Mouse (Mus musculus) thymus, adult 2 months (tissue): ENCODE measurements around the gene Flg. TPM values are rescaled to one million over a fixed set of nuclear protein-coding genes. Genes with fewer than 3 reads are reported as not detected.

Experiments
- DNase-seq: peaks from one replicate; pipeline ENCODE4 v3.0.0; 2021
- H3K27ac ChIP-seq: fragments of 200-500 bp; 2 replicates; pipeline ENCODE4 v1.5.1; 2012; ENCODE audit warnings: low read length, control low read depth; ENCODE audit not compliant: control insufficient read depth, insufficient read depth
- H3K27me3 ChIP-seq: fragments of 200-500 bp; 2 replicates; pipeline ENCODE4 v1.6.1; 2012; ENCODE audit warnings: mild to moderate bottlenecking, low read length, moderate library complexity, mixed read lengths; ENCODE audit not compliant: control insufficient read depth, insufficient read depth
- H3K36me3 ChIP-seq: fragments of 200-500 bp; 2 replicates; pipeline ENCODE4 v1.6.1; 2012; ENCODE audit warnings: mild to moderate bottlenecking, low read length, moderate library complexity; ENCODE audit not compliant: control insufficient read depth, insufficient read depth
- H3K4me1 ChIP-seq: fragments of 200-500 bp; replicated peaks from 2 replicates; pipeline ENCODE4 v1.6.1; 2012; ENCODE audit warnings: low read length; ENCODE audit not compliant: control insufficient read depth, insufficient read depth
- H3K4me3 ChIP-seq: fragments of 200-500 bp; 2 replicates; pipeline ENCODE4 v1.5.1; 2012; ENCODE audit warnings: mild to moderate bottlenecking, low read length, control low read depth, moderate library complexity; ENCODE audit not compliant: control insufficient read depth, insufficient read depth
- CTCF ChIP-seq: fragments of 200-500 bp; IDR thresholded peaks from 2 replicates; pipeline ENCODE4 v1.5.1; 2012; ENCODE audit warnings: mild to moderate bottlenecking, control low read depth, low read length, moderate library complexity, borderline replicate concordance; ENCODE audit not compliant: control insufficient read depth, poor library complexity, insufficient read depth; ENCODE audit errors: extremely low read depth
- POLR2A ChIP-seq: fragments of 200-500 bp; IDR thresholded peaks from 2 replicates; pipeline ENCODE4 v1.6.1; 2012; ENCODE audit warnings: mild to moderate bottlenecking, low read length, control low read depth, moderate library complexity; ENCODE audit not compliant: control insufficient read depth, poor library complexity, insufficient read depth; ENCODE audit errors: extremely low read depth
- WGBS: fragments of 180-500 bp; shearing (Covaris S2); methylation state at CpG from one replicate; pipeline ENCODE4 v1.1.7; 2018; 5-methylcytosine and 5-hydroxymethylcytosine counted together
- polyA plus RNA-seq: library from polyadenylated mRNA; depleted of rRNA; stranded (reverse); fragments of >200 nt; gene quantifications from 2 replicates; pipeline ENCODE4 v1.2.3, GENCODE M21; 2012; rRNA removed

The Flg gene
- polyA plus RNA-seq, 1 experiment, result 2.2 TPM

GRCm38 (mm10) chr3:93319449-93319848 is 46.1 kb downstream of the Flg start, which contains the start of gene Hrnr:
Hrnr (plus strand) TSS chr3:93319749.
- TF ChIP-seq CTCF, result no peak
- no peak for TF ChIP-seq POLR2A
- Histone ChIP-seq H3K27ac (no peak within 1 kb of the TSS), H3K4me1 (no peaks in the 10 kb centered on the region), H3K4me3 (no peak within 1 kb of the TSS), H3K27me3 (no peaks in the 10 kb centered on the region), H3K36me3 (no peaks in the 10 kb centered on the region)
- WGBS, result 84% methylated on average over 2 of the region's 2 CpGs
- DNase-seq, result no peak

DNA sequence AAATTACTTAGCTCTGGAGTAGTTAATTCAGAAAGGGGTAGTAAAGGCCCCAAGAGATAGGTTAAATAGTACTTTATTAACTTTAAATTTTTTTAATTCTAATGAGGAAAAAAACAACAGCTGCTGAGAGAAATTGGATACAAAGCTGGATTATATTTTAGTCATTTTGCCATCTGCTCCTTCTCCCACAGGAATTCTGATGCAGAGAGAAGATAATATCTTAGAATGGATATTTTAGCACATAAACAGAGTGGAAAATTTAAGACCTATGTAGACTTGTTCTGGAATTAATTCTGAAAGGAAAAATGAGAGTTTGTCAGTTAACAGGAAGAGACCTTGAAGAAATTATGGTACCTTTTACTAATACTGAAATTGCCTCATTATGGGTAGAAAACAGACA is 64.4 kb downstream of the Flg start:
- TF ChIP-seq CTCF (no peak), POLR2A (no peak)
- Histone ChIP-seq H3K4me1 (no peaks in the 10 kb centered on the region), H3K36me3 (no peaks in the 10 kb centered on the region), H3K27ac (no peak overlapping the region), H3K4me3 (no peak overlapping the region), H3K27me3 (no peaks in the 10 kb centered on the region)
- no peak for DNase-seq

GRCm38 (mm10) chr3:93340021-93340420 is 66.7 kb downstream of the Flg start:
- H3K27ac ChIP-seq, result no peak overlapping the region
- TF ChIP-seq CTCF, result no peak
- TF ChIP-seq POLR2A, result no peak
- no peaks in the 10 kb centered on the region for H3K36me3 ChIP-seq
- H3K4me1 ChIP-seq, result no peaks in the 10 kb centered on the region
- no peak for DNase-seq
- no peaks in the 10 kb centered on the region for H3K27me3 ChIP-seq
- no peak overlapping the region for H3K4me3 ChIP-seq
- 91% methylated on average over 4 of the region's 4 CpGs for WGBS

Other genes starting within 250 kb of the Flg start
- 0.13 TPM in 1 of 2 replicates, not detected in the other for gene Gm4858, start 204.7 kb upstream of the Flg start, polyA plus RNA-seq
- 0.36 and 0.49 TPM in 2 replicates for gene Crnn, start 128.7 kb upstream of the Flg start, polyA plus RNA-seq
- 0.03 and 0.04 TPM in 2 replicates for gene Flg2, start 76.2 kb upstream of the Flg start, polyA plus RNA-seq
- gene Hrnr, start 46.2 kb downstream of the Flg start, polyA plus RNA-seq, result 0.18 and 0.23 TPM in 2 replicates
- gene Rptn, start 120.2 kb downstream of the Flg start, polyA plus RNA-seq, result 1.5 and 1.6 TPM in 2 replicates
- gene Tchh, start 168.8 kb downstream of the Flg start, polyA plus RNA-seq, result 0.14 and 0.22 TPM in 2 replicates
- not detected in 2 replicates for gene Tchhl1, start 195.2 kb downstream of the Flg start, polyA plus RNA-seq
- gene S100a11, start 247.0 kb downstream of the Flg start, polyA plus RNA-seq, result 134 and 151 TPM in 2 replicates